Mouse (Mus musculus) intestine, postnatal 0 days (tissue): ENCODE data around the gene Tenm3. TPM values are rescaled to one million over a fixed set of nuclear protein-coding genes. Genes with fewer than 3 reads are reported as not detected.

Experiments used
- ATAC-seq: fragments of 200-750 bp; cut with Nextera tagmentation; 2 replicates; pipeline ENCODE4 v1.8.0; 2017; ENCODE audit warnings: mild to moderate bottlenecking, moderate TSS enrichment, moderate library complexity
- H3K27ac ChIP-seq: fragments of 300-500 bp; sonication (generic); 2 replicates; pipeline ENCODE4 v1.5.1; 2014; ENCODE audit warnings: mild to moderate bottlenecking, low read depth, low read length, moderate library complexity
- H3K27me3 ChIP-seq: fragments of 300-500 bp; sonication (generic); replicated peaks from 2 replicates; pipeline ENCODE4 v1.6.1; 2014; ENCODE audit warnings: low read length, mixed read lengths; ENCODE audit not compliant: control insufficient read depth, insufficient read depth
- H3K36me3 ChIP-seq: fragments of 300-500 bp; sonication (generic); 2 replicates; pipeline ENCODE4 v1.6.1; 2014; ENCODE audit warnings: mild to moderate bottlenecking, moderate library complexity; ENCODE audit not compliant: control insufficient read depth, insufficient read depth
- H3K4me1 ChIP-seq: fragments of 300-500 bp; sonication (generic); replicated peaks from 2 replicates; pipeline ENCODE4 v1.6.1; 2014; ENCODE audit warnings: antibody characterized with exemption, low read length, mixed read lengths; ENCODE audit not compliant: control insufficient read depth, insufficient read depth
- H3K4me2 ChIP-seq: fragments of 300-500 bp; sonication (generic); replicated peaks from 2 replicates; pipeline ENCODE4 v1.6.1; 2014; ENCODE audit warnings: low read depth, mild to moderate bottlenecking, moderate library complexity
- H3K4me3 ChIP-seq: fragments of 300-500 bp; sonication (generic); 2 replicates; pipeline ENCODE4 v1.5.1; 2014; ENCODE audit warnings: low read depth, low read length
- H3K9ac ChIP-seq: fragments of 300-500 bp; sonication (generic); 2 replicates; pipeline ENCODE4 v1.6.1; 2014; ENCODE audit warnings: mild to moderate bottlenecking, low read depth, low read length
- H3K9me3 ChIP-seq: fragments of 300-500 bp; sonication (generic); 2 replicates; pipeline ENCODE4 v1.6.1; 2016; ENCODE audit warnings: mixed run types; ENCODE audit not compliant: control insufficient read depth
- CTCF ChIP-seq: sonication (generic); IDR thresholded peaks from 2 replicates; pipeline ENCODE4 v1.5.1; 2016; ENCODE audit warnings: low read depth, mild to moderate bottlenecking, control low read depth, antibody characterized with exemption, moderate library complexity
- WGBS: fragments of 180-500 bp; shearing (Covaris S2); extraction: QIAGEN DNeasy Blood & Tissue Kit; methylation state at CpG from one replicate; pipeline ENCODE4 v1.1.7; 2014; 5-methylcytosine and 5-hydroxymethylcytosine counted together
- polyA plus RNA-seq: library from polyadenylated mRNA; unstranded; fragments of >200 nt; fragmentation: Nextera tagmentation; extraction: Ambion mirVana; gene quantifications from 2 replicates; pipeline ENCODE4 v1.2.1, GENCODE M21; 2015

Gene Tenm3
- polyA plus RNA-seq, 1 experiment from 2014 or later, result 5.3 TPM

- Histone ChIP-seq H3K4me2 (no peak overlapping the region), H3K27me3 (no peaks in the 10 kb centered on the region), H3K4me3 (no peak overlapping the region), H3K36me3 (no peaks in the 10 kb centered on the region), H3K9me3 (no peaks in the 10 kb centered on the region), H3K4me1 (no peaks in the 10 kb centered on the region), H3K27ac (no peak overlapping the region), H3K9ac (no peak overlapping the region)
- WGBS, result 65% methylated on average over 10 of the region's 10 CpGs
- no peak for ATAC-seq
- TF ChIP-seq CTCF, result no peak
Measured at GRCm38 (mm10) chr8:48604190-48604897, 239.4 kb downstream of the Tenm3 start.

- peak; percentile 72; the same call in 1 of the 2 replicates for ATAC-seq
- H3K36me3 ChIP-seq, result no peaks in the 10 kb centered on the region
- TF ChIP-seq CTCF, result no peak
- no peak overlapping the region for H3K9ac ChIP-seq
- no peak overlapping the region for H3K4me3 ChIP-seq
- H3K27me3 ChIP-seq, result no peaks in the 10 kb centered on the region
- H3K4me1 ChIP-seq, result no peaks in the 10 kb centered on the region
- H3K9me3 ChIP-seq, result no peaks in the 10 kb centered on the region
- 51% methylated on average over 15 of the region's 15 CpGs for WGBS
- peak overlapping the region; percentile 14; the same call in 1 of the 2 replicates for H3K4me2 ChIP-seq
- no peak overlapping the region for H3K27ac ChIP-seq
Measured at GRCm38 (mm10) chr8:48603165-48603840, 240.4 kb downstream of the Tenm3 start.

GRCm38 (mm10) chr8:48601621-48602020, 242.1 kb downstream of the Tenm3 start:
- Histone ChIP-seq H3K4me3 (no peak overlapping the region), H3K9me3 (no peaks in the 10 kb centered on the region), H3K9ac (no peak overlapping the region), H3K36me3 (no peaks in the 10 kb centered on the region), H3K27me3 (no peaks in the 10 kb centered on the region), H3K4me1 (no peaks in the 10 kb centered on the region), H3K27ac (no peak overlapping the region), H3K4me2 (no peak overlapping the region)
- TF ChIP-seq CTCF, result no peak
- WGBS, result 90% methylated on average over 4 of the region's 4 CpGs
- ATAC-seq, result no peak

- Histone ChIP-seq H3K27ac (no peak overlapping the region), H3K4me3 (no peak overlapping the region)
- ATAC-seq, result no peak
Measured at GRCm38 (mm10) chr8:48599028-48599427, 244.7 kb downstream of the Tenm3 start.

GRCm38 (mm10) chr8:48596332-48596731, 247.4 kb downstream of the Tenm3 start:
- Histone ChIP-seq H3K36me3 (no peaks in the 10 kb centered on the region), H3K9me3 (no peaks in the 10 kb centered on the region), H3K4me3 (no peak overlapping the region), H3K4me1 (no peaks in the 10 kb centered on the region), H3K27me3 (no peaks in the 10 kb centered on the region), H3K4me2 (no peak overlapping the region), H3K27ac (no peak overlapping the region), H3K9ac (no peak overlapping the region)
- no peak for ATAC-seq
- TF ChIP-seq CTCF, result no peak
- WGBS, result 88% methylated on average over 14 of the region's 14 CpGs

More at GRCm38 (mm10) chr8:48599028-48599427, 244.7 kb downstream of the Tenm3 start:
- Histone ChIP-seq H3K4me2 (no peak overlapping the region), H3K4me1 (no peaks in the 10 kb centered on the region), H3K9me3 (no peaks in the 10 kb centered on the region), H3K36me3 (no peaks in the 10 kb centered on the region), H3K9ac (no peak overlapping the region), H3K27me3 (no peaks in the 10 kb centered on the region)
- TF ChIP-seq CTCF, result no peak
- WGBS, result 35% methylated on average over 4 of the region's 4 CpGs

GRCm38 (mm10) chr8:48591818-48592217, 251.9 kb downstream of the Tenm3 start:
- H3K4me2 ChIP-seq, result no peak overlapping the region
- no peak overlapping the region for H3K9ac ChIP-seq
- WGBS, result 37% methylated on average over 5 of the region's 5 CpGs
- no peak for ATAC-seq
- H3K36me3 ChIP-seq, result no peaks in the 10 kb centered on the region
- H3K4me1 ChIP-seq, result no peaks in the 10 kb centered on the region
- H3K27ac ChIP-seq, result no peak overlapping the region
- TF ChIP-seq CTCF, result no peak
- no peaks in the 10 kb centered on the region for H3K27me3 ChIP-seq
- no peaks in the 10 kb centered on the region for H3K9me3 ChIP-seq
- H3K4me3 ChIP-seq, result no peak overlapping the region
